Mouse (Mus musculus) heart, embryonic 14.5 days (tissue): ENCODE data around the gene Gm28038. TPM values are rescaled to one million over a fixed set of nuclear protein-coding genes. Genes with fewer than 3 reads are reported as not detected.

Experiments used
- ATAC-seq: fragments of 200-750 bp; cut with Nextera tagmentation; 2 replicates; pipeline ENCODE4 v1.8.0; 2017; ENCODE audit warnings: low read depth, moderate TSS enrichment; ENCODE audit not compliant: insufficient number of reproducible peaks, insufficient read depth, low FRiP score
- H3K27ac ChIP-seq, 2 experiments: fragments of 200-500 bp in 1 of 2; fragments of 300-500 bp in 1 of 2; sonication (generic) in 1 of 2; replicated peaks in 1 of 2; 2 replicates each; pipeline ENCODE4 v1.5.1; 2012 to 2014; ENCODE audit warnings: low read depth in 2 of 2, low read length in 2 of 2, control low read depth in 1 of 2, mild to moderate bottlenecking in 1 of 2, mixed read lengths in 1 of 2; ENCODE audit not compliant: control insufficient read depth in 1 of 2, insufficient read depth in 1 of 2
- H3K27me3 ChIP-seq: fragments of 300-500 bp; sonication (generic); 2 replicates; pipeline ENCODE4 v1.6.1; 2014; ENCODE audit warnings: mild to moderate bottlenecking, low read length, control low read depth; ENCODE audit not compliant: control insufficient read depth, insufficient read depth
- H3K36me3 ChIP-seq: fragments of 300-500 bp; sonication (generic); 2 replicates; pipeline ENCODE4 v1.6.1; 2014; ENCODE audit warnings: mild to moderate bottlenecking, control low read depth, low read length, mixed read lengths; ENCODE audit not compliant: control insufficient read depth, insufficient read depth
- H3K4me1 ChIP-seq, 2 experiments: fragments of 200-500 bp in 1 of 2; fragments of 300-500 bp in 1 of 2; sonication (generic) in 1 of 2; 2 replicates each; pipeline ENCODE4 v1.6.1; 2012 to 2014; ENCODE audit warnings: low read length in 2 of 2, control low read depth in 1 of 2, mixed read lengths in 1 of 2; ENCODE audit not compliant: control insufficient read depth in 2 of 2, insufficient read depth in 2 of 2
- H3K4me2 ChIP-seq: fragments of 300-500 bp; sonication (generic); 2 replicates; pipeline ENCODE4 v1.6.1; 2014; ENCODE audit warnings: mild to moderate bottlenecking, low read length
- H3K4me3 ChIP-seq, 2 experiments: fragments of 200-500 bp in 1 of 2; fragments of 300-500 bp in 1 of 2; sonication (generic) in 1 of 2; 2 replicates each; pipeline ENCODE4 v1.5.1; 2012 to 2014; ENCODE audit warnings: low read length in 2 of 2, mild to moderate bottlenecking in 2 of 2, control low read depth in 1 of 2, low read depth in 1 of 2, moderate library complexity in 1 of 2; ENCODE audit not compliant: control insufficient read depth in 1 of 2, insufficient read depth in 1 of 2
- H3K9ac ChIP-seq: fragments of 300-500 bp; sonication (generic); 2 replicates; pipeline ENCODE4 v1.6.1; 2014; ENCODE audit warnings: mild to moderate bottlenecking, low read length
- H3K9me3 ChIP-seq: fragments of 300-500 bp; sonication (generic); 2 replicates; pipeline ENCODE4 v1.6.1; 2016; ENCODE audit warnings: low read length, control low read depth; ENCODE audit not compliant: control insufficient read depth
- WGBS: fragments of 180-500 bp; shearing (Covaris S2); extraction: QIAGEN DNeasy Blood & Tissue Kit; methylation state at CpG from one replicate; pipeline ENCODE4 v1.1.7; 2014; 5-methylcytosine and 5-hydroxymethylcytosine counted together
- polyA plus RNA-seq: library from polyadenylated mRNA; unstranded; fragments of >200 nt; fragmentation: Nextera tagmentation; extraction: Ambion mirVana; gene quantifications from 2 replicates; pipeline ENCODE4 v1.2.1, GENCODE M21; 2014

The Gm28038 gene
- polyA plus RNA-seq, 1 experiment from 2014 or later: not detected

DNA sequence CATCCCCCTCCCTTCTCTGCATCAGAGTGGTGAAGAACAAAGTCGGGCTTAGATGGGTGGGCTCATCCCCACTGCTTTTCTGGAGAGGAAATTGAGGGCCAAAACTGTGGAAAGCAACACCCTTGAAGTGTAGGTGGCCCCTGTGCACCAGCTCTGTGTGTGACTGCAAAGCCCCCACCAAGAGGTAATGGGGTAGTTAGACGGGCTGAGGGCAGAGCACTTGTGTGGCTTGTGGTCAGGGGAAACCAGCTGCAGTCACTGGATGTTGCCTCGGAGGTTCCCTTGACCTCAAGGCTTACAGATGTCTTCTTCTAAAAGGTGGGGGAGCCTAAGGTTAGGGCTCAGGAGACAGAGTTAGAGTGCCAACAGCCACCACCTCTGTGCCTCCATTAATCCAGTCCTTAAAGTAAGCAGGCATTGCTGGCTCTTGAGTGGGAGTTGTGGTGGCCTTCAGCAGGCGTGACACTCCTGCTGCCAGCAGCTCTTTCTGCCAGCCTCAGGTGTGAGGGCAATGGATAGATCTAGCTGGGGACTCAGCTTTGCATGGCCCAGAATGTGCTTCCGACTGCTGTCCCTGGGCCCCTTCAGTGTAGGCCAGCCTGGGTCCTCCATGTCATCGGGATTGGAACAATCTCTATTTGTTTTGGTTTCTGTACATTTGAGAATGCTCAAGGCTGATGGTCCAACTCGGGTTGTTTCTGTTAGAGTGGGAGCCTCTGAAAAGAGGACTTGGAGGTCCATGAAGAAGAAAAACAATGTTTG, 23.0 kb upstream of the Gm28038 start:
- Histone ChIP-seq H3K4me2 (peak overlapping the region; percentile 22), H3K27ac (peak overlapping the region in 1 of 2 experiments; percentile 57; a peak in 3 of 4 replicates), H3K27me3 (no peaks in the 10 kb centered on the region), H3K4me1 (peaks cover 25 to 36% of the 10 kb centered on the region in 2 experiments), H3K4me3 (no peak overlapping the region), H3K9me3 (no peaks in the 10 kb centered on the region), H3K36me3 (peaks cover 90% of the 10 kb centered on the region), H3K9ac (no peak overlapping the region)
- no peak for ATAC-seq
- WGBS: 74% methylated on average over 7 of the region's 7 CpGs

DNA sequence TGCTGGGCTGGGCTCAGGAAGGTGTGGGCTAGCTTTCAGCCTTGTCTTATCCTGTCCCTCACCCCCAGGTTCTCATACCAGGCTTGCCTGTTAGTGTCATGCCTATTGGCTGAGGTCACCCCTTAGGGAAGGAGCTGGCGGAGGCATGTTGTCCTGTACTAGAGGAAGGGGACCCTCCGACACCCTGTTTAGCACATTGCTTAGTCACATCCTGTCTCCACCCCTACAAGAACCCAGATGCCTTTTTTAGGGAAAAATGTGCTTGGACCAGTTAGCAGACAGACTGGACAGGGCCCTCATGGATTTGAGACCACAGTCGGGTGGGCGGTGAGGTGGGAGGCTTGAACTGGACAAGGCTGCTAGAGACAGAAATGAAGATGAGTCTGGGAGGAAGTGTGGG, 22.2 kb upstream of the Gm28038 start:
- WGBS: 32% methylated on average over 4 of the region's 4 CpGs
- Histone ChIP-seq H3K36me3 (peaks cover 89% of the 10 kb centered on the region), H3K4me3 (no peak overlapping the region), H3K27ac (peak overlapping the region; percentile 57 to 78), H3K27me3 (no peaks in the 10 kb centered on the region), H3K9me3 (no peaks in the 10 kb centered on the region), H3K4me2 (peak overlapping the region; percentile 22), H3K4me1 (peaks cover 31 to 43% of the 10 kb centered on the region in 2 experiments), H3K9ac (peak overlapping the region; percentile 23; the same call in 1 of the 2 replicates)
- ATAC-seq: peak; percentile 60

DNA sequence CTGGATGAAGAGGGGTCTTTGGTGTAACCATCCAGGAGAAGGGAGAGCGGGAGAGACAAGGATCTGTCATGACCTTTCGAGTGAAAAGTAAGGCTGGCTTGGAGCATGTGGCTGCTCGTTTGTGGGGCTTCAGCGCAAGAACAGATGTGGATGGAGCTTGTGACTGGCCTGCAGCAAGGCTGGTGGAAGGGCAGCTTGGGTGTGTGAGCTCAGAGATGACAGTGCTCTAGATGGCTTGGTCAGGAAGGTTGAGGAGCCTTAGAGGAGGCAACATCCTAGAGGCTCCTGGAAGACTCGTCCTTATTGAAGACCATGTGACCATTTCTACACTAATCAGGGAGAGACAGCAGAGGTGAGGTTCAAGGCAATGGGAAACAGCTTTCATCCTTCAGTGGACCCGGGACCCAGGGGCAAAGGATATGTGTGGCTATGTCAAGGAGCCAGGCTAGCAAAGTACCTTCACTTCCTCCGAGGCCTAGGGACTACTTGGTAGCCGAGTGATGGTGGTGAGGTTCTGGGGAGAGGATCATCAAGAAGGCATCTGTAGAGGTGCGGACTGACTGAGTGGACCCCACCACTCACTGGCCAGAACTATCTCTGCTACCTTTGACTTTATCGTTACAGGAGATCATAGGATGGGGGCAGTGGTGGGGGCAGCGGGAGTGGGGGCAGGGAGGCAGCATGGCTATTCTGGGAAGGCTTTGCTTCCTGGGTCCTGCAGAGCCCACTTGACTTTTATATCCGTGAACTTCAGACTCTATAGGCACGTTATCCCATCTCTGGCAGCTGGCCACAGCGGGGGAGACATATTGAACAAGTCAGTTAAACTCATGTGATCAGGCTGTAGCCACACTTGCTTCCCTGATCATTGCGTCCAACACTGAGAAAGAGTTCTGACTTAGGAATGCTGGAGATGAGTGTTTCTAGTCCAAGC, 21.4 kb upstream of the Gm28038 start:
- ATAC-seq: no peak
- WGBS: 66% methylated on average over 15 of the region's 15 CpGs
- Histone ChIP-seq H3K9me3 (no peaks in the 10 kb centered on the region), H3K36me3 (peaks cover 90% of the 10 kb centered on the region), H3K27ac (peak overlapping the region; percentile 57 to 78), H3K4me3 (no peak overlapping the region), H3K4me2 (peak overlapping the region; percentile 22; the same call in 1 of the 2 replicates), H3K4me1 (peaks cover 35 to 48% of the 10 kb centered on the region in 2 experiments), H3K27me3 (no peaks in the 10 kb centered on the region), H3K9ac (no peak overlapping the region)

DNA sequence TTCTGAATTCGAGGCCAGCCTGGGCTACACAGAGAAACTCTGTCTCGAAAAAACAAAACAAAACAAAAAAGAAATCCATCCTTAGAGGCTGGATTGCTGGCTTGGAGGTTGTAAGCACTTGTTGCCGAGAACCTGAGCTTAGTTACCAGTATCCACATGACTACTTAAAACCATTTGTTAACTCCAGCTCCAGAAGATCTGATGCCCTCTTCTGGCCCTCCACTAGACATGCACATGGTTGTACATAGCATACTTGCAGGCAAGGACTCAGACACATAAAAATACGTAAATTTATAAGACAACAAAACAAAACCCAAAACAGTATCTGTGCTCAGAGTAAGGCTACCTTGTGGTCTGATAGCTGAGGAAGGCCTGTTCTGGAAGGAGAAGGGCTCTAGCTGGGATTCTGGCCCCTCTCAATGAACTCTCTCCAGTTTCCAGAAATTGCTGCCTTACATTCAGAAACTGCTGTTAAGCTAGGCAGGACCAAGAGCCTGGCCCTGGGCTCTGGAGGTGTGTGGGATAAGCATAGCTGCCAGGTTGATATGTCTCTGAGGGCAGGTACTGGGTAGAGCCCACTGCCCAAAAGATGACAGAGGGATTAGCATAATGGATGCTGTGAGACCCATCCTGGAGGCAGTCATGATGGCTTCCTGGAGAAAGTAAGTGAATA, 19.6 kb upstream of the Gm28038 start:
- Histone ChIP-seq H3K4me2 (no peak overlapping the region), H3K4me1 (peaks cover 52 to 66% of the 10 kb centered on the region in 2 experiments), H3K36me3 (peaks cover 74% of the 10 kb centered on the region), H3K4me3 (no peak overlapping the region), H3K9me3 (no peaks in the 10 kb centered on the region), H3K27ac (no peak overlapping the region), H3K27me3 (no peaks in the 10 kb centered on the region), H3K9ac (no peak overlapping the region)
- 87% methylated on average over 4 of the region's 4 CpGs for WGBS
- ATAC-seq: no peak

DNA sequence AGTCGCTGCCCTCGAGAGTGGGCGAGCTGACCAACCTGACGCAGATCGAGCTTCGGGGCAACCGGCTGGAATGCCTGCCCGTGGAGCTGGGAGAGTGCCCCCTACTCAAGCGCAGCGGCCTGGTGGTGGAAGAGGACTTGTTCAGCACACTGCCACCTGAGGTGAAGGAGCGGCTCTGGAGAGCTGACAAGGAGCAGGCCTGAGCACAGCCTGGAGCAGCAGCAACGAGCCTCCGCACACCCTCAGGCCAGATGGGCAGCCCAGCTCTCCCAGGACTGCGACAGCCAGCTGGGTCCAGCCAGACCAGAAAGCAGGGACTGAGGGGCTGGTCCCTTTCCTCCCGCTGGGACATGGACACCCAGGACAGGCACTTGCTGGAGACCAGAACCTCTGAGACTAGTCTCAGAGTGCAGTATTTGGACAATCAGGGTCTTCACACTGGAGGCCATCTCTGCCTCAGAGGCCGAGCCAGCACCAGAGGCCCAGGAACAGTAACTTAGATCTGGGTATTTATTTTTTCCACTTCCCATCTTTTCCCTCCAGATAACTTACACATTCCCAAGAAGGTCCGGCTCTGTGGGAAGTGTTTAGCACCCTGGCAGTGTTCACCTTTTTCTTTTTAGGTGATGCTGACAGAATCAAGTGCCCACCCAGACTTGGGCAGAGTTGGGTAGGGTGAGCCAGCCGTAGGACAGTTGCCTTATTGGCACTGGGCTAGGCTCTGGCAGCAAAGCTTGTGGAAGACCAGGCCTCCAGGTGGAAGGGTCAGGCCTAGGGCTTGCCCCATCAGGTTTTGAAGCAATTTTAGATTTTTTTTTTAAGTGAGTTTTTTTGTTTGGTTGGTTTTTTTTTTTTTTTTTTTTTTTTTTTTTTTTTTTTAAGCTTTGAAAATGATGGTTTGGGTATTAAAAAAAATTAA, 18.7 kb upstream of the Gm28038 start:
- H3K9me3 ChIP-seq: no peaks in the 10 kb centered on the region
- peak overlapping the region; percentile 8 to 51; a peak in 3 of 4 replicates for H3K27ac ChIP-seq
- no peak overlapping the region for H3K4me2 ChIP-seq
- H3K4me1 ChIP-seq: peaks cover 62 to 76% of the 10 kb centered on the region in 2 experiments
- H3K9ac ChIP-seq: no peak overlapping the region
- H3K36me3 ChIP-seq: peaks cover 64% of the 10 kb centered on the region
- no peak overlapping the region for H3K4me3 ChIP-seq
- H3K27me3 ChIP-seq: no peaks in the 10 kb centered on the region
- no peak for ATAC-seq
- WGBS: 87% methylated on average over 18 of the region's 18 CpGs

DNA sequence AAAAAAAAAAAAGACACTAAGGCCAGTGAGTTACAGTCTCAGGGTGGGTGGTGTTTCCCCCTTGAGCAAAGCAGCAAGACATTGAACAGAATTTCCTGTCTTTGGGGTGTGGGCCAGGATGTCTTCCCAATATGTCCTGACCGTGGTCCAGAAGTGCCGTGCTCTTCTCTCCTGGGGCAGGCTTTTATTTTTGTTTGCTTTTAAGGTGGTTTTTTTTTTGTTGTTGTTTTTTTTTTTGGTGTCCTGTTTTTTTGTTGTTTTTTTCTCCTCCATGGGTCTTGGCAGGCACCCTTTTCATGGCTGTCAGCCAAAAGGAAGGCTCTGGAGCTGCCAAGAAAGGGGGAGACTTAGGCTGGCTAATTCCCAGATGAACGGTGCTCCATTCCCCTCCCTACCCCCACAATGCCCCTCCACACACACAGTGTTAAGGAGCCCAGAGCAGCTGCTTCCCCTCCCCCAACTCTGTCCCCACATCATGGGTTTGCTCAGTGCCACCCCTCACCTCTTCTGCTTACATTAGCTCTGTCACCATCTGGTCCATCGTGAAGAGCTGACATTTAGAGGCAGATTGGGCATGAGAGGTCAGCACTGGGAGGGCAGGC, 17.9 kb upstream of the Gm28038 start:
- no peak overlapping the region for H3K4me3 ChIP-seq
- H3K36me3 ChIP-seq: peaks cover 58% of the 10 kb centered on the region
- peaks cover 60 to 74% of the 10 kb centered on the region in 2 experiments for H3K4me1 ChIP-seq
- no peak overlapping the region for H3K9ac ChIP-seq
- H3K27ac ChIP-seq: peak overlapping the region; percentile 10 to 37; a peak in 2 of 4 replicates
- H3K9me3 ChIP-seq: no peaks in the 10 kb centered on the region
- no peaks in the 10 kb centered on the region for H3K27me3 ChIP-seq
- no peak overlapping the region for H3K4me2 ChIP-seq
- ATAC-seq: no peak
- WGBS: 52% methylated on average over 4 of the region's 4 CpGs
